Mouse (Mus musculus): ENCODE results near the gene Cd3g. TPM values are rescaled to one million over a fixed set of nuclear protein-coding genes. Genes with fewer than 3 reads are reported as not detected.

The Cd3g gene
- 0.22 TPM in 1 of 2 replicates, not detected in the other for polyA plus RNA-seq (2014; fragmentation: Nextera tagmentation; extraction: Ambion mirVana)

DNA sequence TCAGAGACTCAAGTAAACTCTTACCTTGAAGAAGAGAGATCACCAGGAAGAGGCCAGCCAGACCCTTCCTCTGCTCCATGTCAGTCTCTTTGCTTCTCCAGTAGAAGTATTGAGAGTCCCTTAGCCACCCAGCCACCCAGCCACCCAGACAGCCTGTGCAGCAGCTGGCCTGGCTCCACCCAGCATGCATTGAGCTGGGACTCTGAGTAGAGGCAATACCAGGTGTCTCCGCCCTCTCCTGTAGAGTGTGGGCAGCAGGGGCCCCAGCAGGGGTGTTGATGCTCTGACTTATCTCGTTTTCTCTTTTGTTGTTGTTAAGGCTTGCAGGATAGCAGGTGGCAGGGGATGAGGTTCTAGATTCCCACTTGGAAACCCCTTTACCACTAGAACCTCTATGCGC lies at the start of gene Cd3g:
Cd3g (minus strand) TSS at position 190 of the 400 bp plus-strand sequence.
- H3K27ac ChIP-seq (ENCODE audit: low read depth, low read length): no peak within 1 kb of the TSS
- WGBS: 71% methylated on average over 3 of the region's 3 CpGs
- no peaks in the 10 kb centered on the region for H3K36me3 ChIP-seq (ENCODE audit: control insufficient read depth, insufficient read depth, low read length)
- no peaks in the 10 kb centered on the region for H3K27me3 ChIP-seq (ENCODE audit: control insufficient read depth, insufficient read depth, low read length)
- no peak within 1 kb of the TSS for H3K4me3 ChIP-seq (ENCODE audit: low read depth, low read length)
- H3K4me2 ChIP-seq (ENCODE audit: low read depth, low read length): no peak within 1 kb of the TSS
- H3K4me1 ChIP-seq (ENCODE audit: control insufficient read depth, insufficient read depth, low read length): no peaks in the 10 kb centered on the region
- H3K9ac ChIP-seq (replicated peaks; ENCODE audit: low read depth, low read length): no peak within 1 kb of the TSS
- no peaks in the 10 kb centered on the region for H3K9me3 ChIP-seq (ENCODE audit: control insufficient read depth, low read length)
- no peak for ATAC-seq (ENCODE audit: low read depth)

DNA sequence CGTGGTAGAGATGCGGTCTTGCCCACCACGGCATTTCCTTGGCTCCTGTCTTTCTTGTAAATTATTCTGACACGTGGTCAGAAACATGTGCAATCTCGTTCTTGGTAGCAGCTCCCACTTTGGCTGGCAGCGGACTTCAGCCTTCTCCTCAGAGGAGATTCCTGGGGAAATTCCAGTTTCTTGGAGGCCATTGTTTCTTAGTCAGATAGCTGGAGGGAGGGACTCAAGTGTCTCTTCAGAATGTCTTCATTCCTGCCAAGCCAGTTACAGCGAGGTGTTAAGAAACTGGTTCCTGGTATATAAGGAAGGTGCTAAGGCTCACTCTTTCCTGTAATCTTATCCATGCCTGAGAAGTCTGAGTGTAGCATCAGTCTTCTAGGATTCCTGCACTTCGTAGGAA lies 47.1 kb upstream of the Cd3g start:
- no peaks in the 10 kb centered on the region for H3K36me3 ChIP-seq (ENCODE audit: control insufficient read depth, insufficient read depth, low read length)
- no peak overlapping the region for H3K27ac ChIP-seq (ENCODE audit: low read depth, low read length)
- H3K9me3 ChIP-seq (ENCODE audit: control insufficient read depth, low read length): no peaks in the 10 kb centered on the region
- WGBS: 83% methylated on average over 8 of the region's 8 CpGs
- no peak for ATAC-seq (ENCODE audit: low read depth)
- no peaks in the 10 kb centered on the region for H3K27me3 ChIP-seq (ENCODE audit: control insufficient read depth, insufficient read depth, low read length)
- no peak overlapping the region for H3K9ac ChIP-seq (replicated peaks; ENCODE audit: low read depth, low read length)
- no peak overlapping the region for H3K4me3 ChIP-seq (ENCODE audit: low read depth, low read length)
- H3K4me2 ChIP-seq (ENCODE audit: low read depth, low read length): no peak overlapping the region
- no peaks in the 10 kb centered on the region for H3K4me1 ChIP-seq (ENCODE audit: control insufficient read depth, insufficient read depth, low read length)

DNA sequence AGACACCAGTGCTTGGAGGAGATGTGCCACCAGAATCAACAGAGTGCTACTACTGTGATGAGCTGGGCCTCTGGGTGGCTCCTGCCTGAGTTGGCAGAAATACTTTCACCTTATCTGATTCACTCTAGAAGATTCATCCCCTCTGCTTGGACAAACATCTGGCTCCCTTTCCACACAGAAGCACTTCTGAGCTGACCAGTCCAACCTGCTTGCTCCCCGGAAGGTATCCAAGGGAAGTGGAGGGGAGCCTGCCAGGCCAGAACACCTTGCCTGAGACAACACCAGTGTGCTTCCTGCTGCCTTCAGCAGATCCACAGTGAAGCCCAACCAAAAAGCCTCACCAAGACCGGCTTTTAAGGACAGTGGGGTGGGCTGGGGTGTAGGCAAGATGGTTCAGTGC lies 44.0 kb upstream of the Cd3g start:
- Histone ChIP-seq H3K9ac (replicated peaks; ENCODE audit: low read depth, low read length) (no peak overlapping the region), H3K4me1 (ENCODE audit: control insufficient read depth, insufficient read depth, low read length) (no peaks in the 10 kb centered on the region), H3K27me3 (ENCODE audit: control insufficient read depth, insufficient read depth, low read length) (no peaks in the 10 kb centered on the region), H3K9me3 (ENCODE audit: control insufficient read depth, low read length) (no peaks in the 10 kb centered on the region), H3K4me2 (ENCODE audit: low read depth, low read length) (no peak overlapping the region), H3K4me3 (ENCODE audit: low read depth, low read length) (no peak overlapping the region), H3K27ac (ENCODE audit: low read depth, low read length) (no peak overlapping the region), H3K36me3 (ENCODE audit: control insufficient read depth, insufficient read depth, low read length) (no peaks in the 10 kb centered on the region)
- 74% methylated on average over 2 of the region's 2 CpGs for WGBS
- ATAC-seq (ENCODE audit: low read depth): no peak

DNA sequence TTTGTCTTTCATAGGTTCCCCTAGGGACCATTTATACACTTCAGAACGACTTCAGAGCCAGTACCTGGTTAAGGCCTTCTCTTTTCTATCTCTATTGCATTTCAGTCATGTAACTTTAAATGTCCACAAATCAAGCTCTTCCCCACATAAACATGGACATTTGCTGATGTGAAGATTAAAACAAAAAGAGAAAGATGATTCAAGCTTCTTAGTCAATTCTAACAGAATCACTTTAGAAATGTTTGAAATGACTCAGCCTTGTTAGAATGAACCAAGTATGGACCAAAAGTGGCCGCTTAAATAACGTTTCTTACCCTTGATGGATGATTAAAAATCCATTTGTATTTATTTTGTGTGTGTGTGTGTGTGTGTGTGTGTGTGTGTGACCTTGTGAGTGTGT lies 43.4 kb upstream of the Cd3g start:
- no peaks in the 10 kb centered on the region for H3K4me1 ChIP-seq (ENCODE audit: control insufficient read depth, insufficient read depth, low read length)
- ATAC-seq (ENCODE audit: low read depth): no peak

DNA sequence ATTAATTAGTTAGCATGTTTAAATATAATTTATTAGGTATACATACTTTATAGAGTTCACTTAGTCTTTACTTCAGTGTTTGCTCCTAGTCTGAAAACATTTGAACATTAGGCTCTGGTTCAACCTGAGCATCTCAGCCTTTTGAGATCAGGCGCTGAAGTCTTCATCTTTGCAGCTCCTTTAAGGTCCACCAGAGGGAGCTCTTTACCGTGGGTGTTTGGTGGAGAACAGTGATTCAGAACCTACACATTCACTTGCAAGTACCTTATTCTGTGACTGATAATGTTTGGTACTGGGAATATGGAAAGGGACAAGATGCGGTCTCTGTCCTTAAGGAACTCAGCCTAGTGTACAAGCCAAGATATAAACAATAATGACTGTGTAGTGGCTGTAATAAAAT lies 42.6 kb upstream of the Cd3g start:
- Histone ChIP-seq H3K4me2 (ENCODE audit: low read depth, low read length) (no peak overlapping the region), H3K27me3 (ENCODE audit: control insufficient read depth, insufficient read depth, low read length) (no peaks in the 10 kb centered on the region), H3K9me3 (ENCODE audit: control insufficient read depth, low read length) (no peaks in the 10 kb centered on the region), H3K9ac (replicated peaks; ENCODE audit: low read depth, low read length) (no peak overlapping the region), H3K4me3 (ENCODE audit: low read depth, low read length) (no peak overlapping the region), H3K36me3 (ENCODE audit: control insufficient read depth, insufficient read depth, low read length) (no peaks in the 10 kb centered on the region), H3K4me1 (ENCODE audit: control insufficient read depth, insufficient read depth, low read length) (no peaks in the 10 kb centered on the region), H3K27ac (ENCODE audit: low read depth, low read length) (no peak overlapping the region)
- no peak for ATAC-seq (ENCODE audit: low read depth)
- 17% methylated on average over 3 of the region's 3 CpGs for WGBS

More for the DNA sequence above, 43.4 kb upstream of the Cd3g start:
- H3K27ac ChIP-seq (ENCODE audit: low read depth, low read length): no peak overlapping the region
- H3K4me2 ChIP-seq (ENCODE audit: low read depth, low read length): no peak overlapping the region
- no peaks in the 10 kb centered on the region for H3K27me3 ChIP-seq (ENCODE audit: control insufficient read depth, insufficient read depth, low read length)
- H3K4me3 ChIP-seq (ENCODE audit: low read depth, low read length): no peak overlapping the region
- 50% methylated on average over 3 of the region's 3 CpGs for WGBS
- H3K36me3 ChIP-seq (ENCODE audit: control insufficient read depth, insufficient read depth, low read length): no peaks in the 10 kb centered on the region
- H3K9ac ChIP-seq (replicated peaks; ENCODE audit: low read depth, low read length): no peak overlapping the region
- H3K9me3 ChIP-seq (ENCODE audit: control insufficient read depth, low read length): no peaks in the 10 kb centered on the region

DNA sequence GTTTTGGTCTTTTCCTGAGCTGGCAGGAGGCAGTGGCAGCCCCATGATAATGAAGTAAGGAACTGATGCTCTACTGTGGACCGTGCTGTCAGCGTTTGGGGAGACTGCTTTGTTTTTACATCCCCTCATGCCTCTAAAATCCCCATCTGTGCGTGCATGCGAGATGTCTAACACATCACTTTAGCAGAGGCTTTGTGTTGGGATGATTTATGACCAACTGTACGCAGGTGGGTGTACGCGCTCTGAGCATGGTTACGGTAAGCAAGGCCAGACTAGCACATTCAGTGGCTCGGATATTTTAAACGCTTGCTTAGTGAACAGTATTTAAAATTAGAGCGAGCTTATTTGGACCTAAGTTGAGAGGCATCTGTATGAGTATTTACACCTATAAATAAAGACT lies 37.8 kb upstream of the Cd3g start:
- Histone ChIP-seq H3K9ac (replicated peaks; ENCODE audit: low read depth, low read length) (no peak overlapping the region), H3K4me3 (ENCODE audit: low read depth, low read length) (no peak overlapping the region), H3K4me2 (ENCODE audit: low read depth, low read length) (no peak overlapping the region), H3K36me3 (ENCODE audit: control insufficient read depth, insufficient read depth, low read length) (no peaks in the 10 kb centered on the region), H3K9me3 (ENCODE audit: control insufficient read depth, low read length) (no peaks in the 10 kb centered on the region), H3K27ac (ENCODE audit: low read depth, low read length) (no peak overlapping the region), H3K27me3 (ENCODE audit: control insufficient read depth, insufficient read depth, low read length) (no peaks in the 10 kb centered on the region), H3K4me1 (ENCODE audit: control insufficient read depth, insufficient read depth, low read length) (no peaks in the 10 kb centered on the region)
- no peak for ATAC-seq (ENCODE audit: low read depth)
- WGBS: 61% methylated on average over 11 of the region's 11 CpGs

DNA sequence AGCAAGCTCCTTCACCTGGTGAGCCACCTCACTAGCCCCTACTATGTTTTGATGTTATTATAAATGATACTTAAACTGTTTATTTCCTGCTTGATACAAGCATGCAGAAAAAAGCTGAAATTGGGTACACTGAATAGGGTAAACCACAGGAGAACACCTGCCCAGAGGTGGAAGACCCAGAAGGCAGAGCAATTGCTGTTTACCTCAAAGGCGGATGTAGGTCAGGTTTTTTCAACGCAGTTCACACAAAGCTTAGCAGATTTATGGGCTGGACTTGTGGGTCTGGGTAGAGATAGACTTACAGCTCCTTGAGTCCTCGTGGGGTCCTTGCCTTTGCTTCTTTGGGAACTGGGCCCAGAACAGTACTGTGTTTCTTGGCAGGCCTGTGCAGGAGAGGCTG lies 35.6 kb upstream of the Cd3g start:
- H3K36me3 ChIP-seq (ENCODE audit: control insufficient read depth, insufficient read depth, low read length): no peaks in the 10 kb centered on the region
- no peaks in the 10 kb centered on the region for H3K27me3 ChIP-seq (ENCODE audit: control insufficient read depth, insufficient read depth, low read length)
- H3K4me1 ChIP-seq (ENCODE audit: control insufficient read depth, insufficient read depth, low read length): no peaks in the 10 kb centered on the region
- WGBS: 74% methylated on average over 3 of the region's 3 CpGs
- no peak overlapping the region for H3K4me3 ChIP-seq (ENCODE audit: low read depth, low read length)
- H3K9ac ChIP-seq (replicated peaks; ENCODE audit: low read depth, low read length): no peak overlapping the region
- no peak for ATAC-seq (ENCODE audit: low read depth)
- H3K4me2 ChIP-seq (ENCODE audit: low read depth, low read length): no peak overlapping the region
- no peaks in the 10 kb centered on the region for H3K9me3 ChIP-seq (ENCODE audit: control insufficient read depth, low read length)
- H3K27ac ChIP-seq (ENCODE audit: low read depth, low read length): no peak overlapping the region

DNA sequence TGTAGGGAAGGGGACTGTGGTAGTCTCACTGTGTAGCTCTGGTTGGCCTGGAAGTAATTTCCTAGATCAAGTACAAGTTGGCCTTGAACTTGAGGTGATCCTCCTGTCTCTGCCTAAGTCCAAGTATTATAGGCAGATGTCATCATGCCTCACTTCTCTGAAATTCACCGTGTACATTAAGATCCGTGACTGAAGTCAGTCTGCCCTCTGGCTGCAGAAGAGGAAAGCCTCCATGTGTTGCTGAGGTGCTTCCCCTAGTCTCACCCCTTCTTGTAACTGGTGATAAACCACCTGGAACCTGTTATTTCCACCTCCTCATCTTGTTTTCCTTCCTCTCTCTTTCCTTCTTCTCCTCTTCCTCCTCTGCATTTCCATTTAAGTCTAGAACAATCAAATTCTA lies 34.6 kb upstream of the Cd3g start:
- WGBS: 51% methylated on average over 2 of the region's 2 CpGs
- H3K36me3 ChIP-seq (ENCODE audit: control insufficient read depth, insufficient read depth, low read length): no peaks in the 10 kb centered on the region
- H3K27me3 ChIP-seq (ENCODE audit: control insufficient read depth, insufficient read depth, low read length): no peaks in the 10 kb centered on the region
- H3K9me3 ChIP-seq (ENCODE audit: control insufficient read depth, low read length): no peaks in the 10 kb centered on the region
- no peak for ATAC-seq (ENCODE audit: low read depth)
- no peak overlapping the region for H3K27ac ChIP-seq (ENCODE audit: low read depth, low read length)
- no peaks in the 10 kb centered on the region for H3K4me1 ChIP-seq (ENCODE audit: control insufficient read depth, insufficient read depth, low read length)
- no peak overlapping the region for H3K9ac ChIP-seq (replicated peaks; ENCODE audit: low read depth, low read length)
- no peak overlapping the region for H3K4me3 ChIP-seq (ENCODE audit: low read depth, low read length)
- no peak overlapping the region for H3K4me2 ChIP-seq (ENCODE audit: low read depth, low read length)

DNA sequence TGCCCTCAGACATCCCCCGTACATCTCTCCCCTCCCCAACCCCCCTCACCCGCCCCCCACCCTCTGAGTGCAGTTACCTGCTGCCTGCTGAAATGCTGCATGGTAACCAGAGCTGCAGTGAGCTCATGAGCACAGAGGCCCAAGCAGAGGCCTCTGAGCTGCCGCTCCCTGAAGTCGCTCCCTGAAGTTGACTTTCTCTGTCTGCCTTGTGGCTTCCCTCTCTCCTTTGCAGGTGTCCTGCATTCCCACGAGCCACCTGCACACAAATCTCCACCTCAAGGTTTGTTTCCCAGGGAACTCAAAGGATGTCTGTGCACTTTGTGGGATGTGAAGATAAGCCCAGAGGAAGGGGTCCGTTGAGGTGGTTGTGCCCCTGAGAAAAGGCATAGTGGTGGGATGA lies 31.1 kb upstream of the Cd3g start:
- H3K4me2 ChIP-seq (ENCODE audit: low read depth, low read length): no peak overlapping the region
- no peaks in the 10 kb centered on the region for H3K36me3 ChIP-seq (ENCODE audit: control insufficient read depth, insufficient read depth, low read length)
- 46% methylated on average over 6 of the region's 6 CpGs for WGBS
- no peak overlapping the region for H3K4me3 ChIP-seq (ENCODE audit: low read depth, low read length)
- no peaks in the 10 kb centered on the region for H3K4me1 ChIP-seq (ENCODE audit: control insufficient read depth, insufficient read depth, low read length)
- H3K27ac ChIP-seq (ENCODE audit: low read depth, low read length): no peak overlapping the region
- no peak for ATAC-seq (ENCODE audit: low read depth)
- H3K9me3 ChIP-seq (ENCODE audit: control insufficient read depth, low read length): no peaks in the 10 kb centered on the region
- no peaks in the 10 kb centered on the region for H3K27me3 ChIP-seq (ENCODE audit: control insufficient read depth, insufficient read depth, low read length)
- no peak overlapping the region for H3K9ac ChIP-seq (replicated peaks; ENCODE audit: low read depth, low read length)

DNA sequence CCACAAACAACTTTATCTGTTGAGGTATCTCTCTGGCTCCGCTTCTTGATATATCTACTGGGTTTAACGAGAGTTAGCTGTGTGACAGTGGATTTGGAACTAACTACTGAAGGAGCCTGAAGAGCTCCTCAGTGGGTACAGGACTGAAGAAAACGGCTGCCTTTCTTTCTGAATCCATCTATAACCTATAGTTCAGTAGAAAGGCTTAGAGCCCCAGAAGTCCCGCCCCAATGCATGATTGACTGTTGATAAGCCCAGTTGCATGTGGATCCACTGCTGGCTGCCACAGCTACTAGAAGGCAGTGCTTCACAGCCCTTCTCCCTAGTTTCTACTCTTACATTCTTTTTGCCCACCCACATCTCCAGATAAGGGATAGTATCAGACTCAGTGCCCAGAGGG lies 30.2 kb upstream of the Cd3g start:
- Histone ChIP-seq H3K27ac (ENCODE audit: low read depth, low read length) (no peak overlapping the region), H3K4me2 (ENCODE audit: low read depth, low read length) (no peak overlapping the region), H3K27me3 (ENCODE audit: control insufficient read depth, insufficient read depth, low read length) (no peaks in the 10 kb centered on the region), H3K9ac (replicated peaks; ENCODE audit: low read depth, low read length) (no peak overlapping the region), H3K4me1 (ENCODE audit: control insufficient read depth, insufficient read depth, low read length) (no peaks in the 10 kb centered on the region), H3K36me3 (ENCODE audit: control insufficient read depth, insufficient read depth, low read length) (no peaks in the 10 kb centered on the region), H3K4me3 (ENCODE audit: low read depth, low read length) (no peak overlapping the region), H3K9me3 (ENCODE audit: control insufficient read depth, low read length) (no peaks in the 10 kb centered on the region)
- WGBS: 85% methylated on average over 4 of the region's 4 CpGs
- no peak for ATAC-seq (ENCODE audit: low read depth)
